Mouse (Mus musculus): Measurements from ENCODE around the gene Tbkbp1. TPM values are rescaled to one million over a fixed set of nuclear protein-coding genes. Genes with fewer than 3 reads are reported as not detected.
A peak's percentile ranks its signal among the peaks of the same experiment; 100 is the strongest.

Gene Tbkbp1
- polyA plus RNA-seq, 1 experiment from 2014 or later = 2.8 TPM

- POLR2A ChIA-PET = no interaction called here
- no peak for ATAC-seq
- TF ChIP-seq CTCF (IDR thresholded peaks at IDR 0.05) = no peak
- H3K27me3 ChIP-seq = peaks cover 40% of the 10 kb centered on the region
- DNase-seq (ENCODE audit: low read depth, low spot score) = no peak
- in situ Hi-C loops (cut with MboI; ENCODE audit: low pct_unique_long_range_greater_than_20kb) = no loop called here
- CTCF ChIA-PET = no interaction called here
Measured at GRCm38 (mm10) chr11:97108976-97109375, 42.3 kb downstream of the Tbkbp1 start.

GRCm38 (mm10) chr11:97104091-97104483, 47.2 kb downstream of the Tbkbp1 start:
- no peak for TF ChIP-seq CTCF (IDR thresholded peaks at IDR 0.05)
- in situ Hi-C loops (cut with MboI; ENCODE audit: low pct_unique_long_range_greater_than_20kb) = loop anchor here (5.0 kb wide), 1 partner anchor 43 kb away; no protein-coding TSS in a partner anchor
- ChIA-PET POLR2A (interaction anchor here (0.6 kb wide), 1 partner anchor 26 kb away, joined by 5 read pairs; no protein-coding TSS in a partner anchor), CTCF (interaction anchor here (1.8 to 2.1 kb wide), 2 partner anchors 42 to 43 kb away, joined by 4 to 6 read pairs; no protein-coding TSS in a partner anchor)
- ATAC-seq (no peak), DNase-seq (ENCODE audit: low read depth, low spot score) (no peak)
- H3K27me3 ChIP-seq = peaks cover 24% of the 10 kb centered on the region

GRCm38 (mm10) chr11:97103163-97104090, 47.9 kb downstream of the Tbkbp1 start:
- no peak for TF ChIP-seq CTCF (IDR thresholded peaks at IDR 0.05)
- DNase-seq (ENCODE audit: low read depth, low spot score) (no peak), ATAC-seq (no peak)
- POLR2A ChIA-PET = interaction anchor here (0.6 kb wide), 1 partner anchor 27 kb away, joined by 5 read pairs; no protein-coding TSS in a partner anchor
- H3K27me3 ChIP-seq = peaks cover 29% of the 10 kb centered on the region
- in situ Hi-C loops (cut with MboI; ENCODE audit: low pct_unique_long_range_greater_than_20kb) = loop anchor here (5.0 kb wide), 1 partner anchor 44 kb away; no protein-coding TSS in a partner anchor
- CTCF ChIA-PET = interaction anchor here (1.8 to 2.1 kb wide), 2 partner anchors 43 to 44 kb away, joined by 4 to 6 read pairs; no protein-coding TSS in a partner anchor

- ATAC-seq (no peak), DNase-seq (ENCODE audit: low read depth, low spot score) (no peak)
- ChIA-PET POLR2A (no interaction called here), CTCF (interaction anchor here (1.0 to 1.4 kb wide), 3 partner anchors 10 to 41 kb away, joined by 3 read pairs; no protein-coding TSS in a partner anchor)
- in situ Hi-C loops (cut with MboI; ENCODE audit: low pct_unique_long_range_greater_than_20kb) = loop anchor here (5.0 kb wide), 1 partner anchor 46 kb away; no protein-coding TSS in a partner anchor
- TF ChIP-seq CTCF (IDR thresholded peaks at IDR 0.05) = peak; percentile 85
- peaks cover 29% of the 10 kb centered on the region for H3K27me3 ChIP-seq
Measured at GRCm38 (mm10) chr11:97101722-97102121, 49.6 kb downstream of the Tbkbp1 start.

- DNase-seq (ENCODE audit: low read depth, low spot score) (no peak), ATAC-seq (no peak)
- POLR2A ChIA-PET = no interaction called here
- peaks cover 33% of the 10 kb centered on the region for H3K27me3 ChIP-seq
- CTCF ChIA-PET = no interaction called here
- in situ Hi-C loops (cut with MboI; ENCODE audit: low pct_unique_long_range_greater_than_20kb) = loop anchor here (25.0 kb wide), 1 partner anchor 239 kb away; no protein-coding TSS in a partner anchor
- TF ChIP-seq CTCF (IDR thresholded peaks at IDR 0.05) = no peak
Measured at GRCm38 (mm10) chr11:97098791-97099190, 52.5 kb downstream of the Tbkbp1 start.

- ATAC-seq (no peak), DNase-seq (ENCODE audit: low read depth, low spot score) (no peak)
- TF ChIP-seq CTCF (IDR thresholded peaks at IDR 0.05) = no peak
- H3K27me3 ChIP-seq = peaks cover 31% of the 10 kb centered on the region
- CTCF ChIA-PET = no interaction called here
- POLR2A ChIA-PET = no interaction called here
- in situ Hi-C loops (cut with MboI; ENCODE audit: low pct_unique_long_range_greater_than_20kb) = loop anchor here (25.0 kb wide), 1 partner anchor 243 kb away; no protein-coding TSS in a partner anchor
Measured at GRCm38 (mm10) chr11:97094600-97094999, 56.7 kb downstream of the Tbkbp1 start.

GRCm38 (mm10) chr11:97086365-97086764, 64.9 kb downstream of the Tbkbp1 start:
- H3K27me3 ChIP-seq = peaks cover 6% of the 10 kb centered on the region
- ChIA-PET CTCF (no interaction called here), POLR2A (no interaction called here)
- no peak for TF ChIP-seq CTCF (IDR thresholded peaks at IDR 0.05)
- in situ Hi-C loops (cut with MboI; ENCODE audit: low pct_unique_long_range_greater_than_20kb) = loop anchor here (25.0 kb wide), 1 partner anchor 251 kb away; no protein-coding TSS in a partner anchor
- DNase-seq (ENCODE audit: low read depth, low spot score) (no peak), ATAC-seq (no peak)

Other genes with a start within 250 kb of the Tbkbp1 start
- gene Cdk5rap3, start 235.0 kb downstream of the Tbkbp1 start, polyA plus RNA-seq (2021) = 95.8 TPM
- gene Prr15l, start 223.4 kb downstream of the Tbkbp1 start, polyA plus RNA-seq (2021) = 2.1 TPM
- 26.5 TPM for gene Pnpo, start 207.5 kb downstream of the Tbkbp1 start, polyA plus RNA-seq (2021)
- 13.0 TPM for gene Sp2, start 168.5 kb downstream of the Tbkbp1 start, polyA plus RNA-seq (2021)
- 0.53 TPM for gene Sp6, start 138.1 kb downstream of the Tbkbp1 start, polyA plus RNA-seq (2021)
- 47.0 TPM for gene Scrn2, start 121.6 kb downstream of the Tbkbp1 start, polyA plus RNA-seq (2021)
- gene Lrrc46, start 110.1 kb downstream of the Tbkbp1 start, polyA plus RNA-seq (2021) = 5.4 TPM
- 87.0 TPM for gene Mrpl10, start 109.9 kb downstream of the Tbkbp1 start, polyA plus RNA-seq (2021)
- 11.1 TPM for gene Osbpl7, start 100.9 kb downstream of the Tbkbp1 start, polyA plus RNA-seq (2021)
- gene Tbx21, start 36.2 kb downstream of the Tbkbp1 start, polyA plus RNA-seq (2021) = not detected
- gene Kpnb1, start 36.4 kb upstream of the Tbkbp1 start, polyA plus RNA-seq (2021) = 187 TPM
- gene Npepps, start 129.1 kb upstream of the Tbkbp1 start, polyA plus RNA-seq (2021) = 114 TPM
- 43.5 TPM for gene Mrpl45, start 164.2 kb upstream of the Tbkbp1 start, polyA plus RNA-seq (2021)
- 0.09 TPM for gene Gpr179, start 200.6 kb upstream of the Tbkbp1 start, polyA plus RNA-seq (2021)
- 21.7 TPM for gene Socs7, start 211.1 kb upstream of the Tbkbp1 start, polyA plus RNA-seq (2021)